Comparison of ENCODE assay signal across 9 mouse cellular contexts in genomic region chr7:27402675-27403074, GRCm38 (mm10). TPM values are rescaled to one million over a fixed set of nuclear protein-coding genes. Genes with fewer than 3 reads are reported as not detected.
DNase-seq lines count a peak whose midpoint lies in the region; ATAC-seq and TF ChIP-seq lines count a peak whose summit lies in the region.
"Had no signal": no experiment of that assay in that cellular context is flagged by ENCODE, and none has a peak within 500 bp of the region (broad histone marks: within the 10 kb centered on the region; RNA-seq: fewer than 3 reads in every experiment).

No protein-coding gene starts in this region.

- DNase-seq in urinary bladder, adult 18-20 months (ENCODE audit: low spot score in 2 of 2) = peak; percentile 15 to 58
- no peak for DNase-seq in urinary bladder, postnatal 10 days (ENCODE audit: low spot score)
- DNase-seq in c-Kit-positive CD71-positive TER-119-positive erythroid progenitor cells, embryonic 14.5 days (ENCODE audit: low spot score) = peak; percentile 35
- peak; percentile 75 to 77 for DNase-seq in layer of hippocampus, adult 2 months (ENCODE audit: low spot score in 2 of 2)
- peak; percentile 51 for DNase-seq in lung, postnatal 25 days (ENCODE audit: low spot score)
- peak; percentile 77 for DNase-seq in right cerebral cortex, postnatal 4 days
- DNase-seq in MN1 (ENCODE audit: low spot score) = no peak

- peak overlapping the region; percentile 61 for H3K27ac ChIP-seq in layer of hippocampus, adult 2 months
- H3K27ac ChIP-seq: heart, embryonic 13.5 days had no signal

- no peak overlapping the region for H3K4me3 ChIP-seq in layer of hippocampus, adult 2 months
- H3K4me3 ChIP-seq: heart, embryonic 13.5 days had no signal

- TF ChIP-seq CTCF in layer of hippocampus, adult 2 months (conservative IDR thresholded peaks at IDR 0.05) = peak; percentile 86

- ATAC-seq in frontal cortex, adult (ENCODE audit: low TSS enrichment) = peak; percentile 77

RNA-seq across cellular contexts. Expression of gene Sptbn4, which starts 44.8 kb away (rescaled TPM):
- 100 to 1,000 TPM; 147 TPM for total RNA-seq in layer of hippocampus, adult 2 months (2021)

RNA-seq across cellular contexts. Expression of gene Blvrb, which starts 45.1 kb away (rescaled TPM):
- total RNA-seq in layer of hippocampus, adult 2 months (2021) = 10 to 100 TPM; 17.5 to 18.1 TPM

RNA-seq across cellular contexts. Expression of gene Gm20479, which starts 45.5 kb away (rescaled TPM):
- not detected for total RNA-seq in layer of hippocampus, adult 2 months (2021)

RNA-seq across cellular contexts. Expression of gene Shkbp1, which starts 46.9 kb away (rescaled TPM):
- 10 to 100 TPM; 29.4 to 42.9 TPM for total RNA-seq in layer of hippocampus, adult 2 months (2021)

Comparison
In these comparisons a context has a peak if more than half of its experiments do, and no peak if none do; other contexts are left out.
1. DNase-seq: peak in urinary bladder, adult 18-20 months (2 of 2), c-Kit-positive CD71-positive TER-119-positive erythroid progenitor cells, embryonic 14.5 days (single experiment), layer of hippocampus, adult 2 months (2 of 2), lung, postnatal 25 days (single experiment) and right cerebral cortex, postnatal 4 days (single experiment); none in urinary bladder, postnatal 10 days (single experiment) and MN1 (single experiment).